Mouse (Mus musculus) urinary bladder, adult 18-20 months (tissue): ENCODE measurements around the gene Eef1akmt4.

Experiments used
- DNase-seq, 2 experiments: peaks; one replicate each; pipeline ENCODE4 v3.0.0; 2022; ENCODE audit warnings: low spot score in 2 of 2, mixed read lengths in 2 of 2

Gene Eef1akmt4

DNA sequence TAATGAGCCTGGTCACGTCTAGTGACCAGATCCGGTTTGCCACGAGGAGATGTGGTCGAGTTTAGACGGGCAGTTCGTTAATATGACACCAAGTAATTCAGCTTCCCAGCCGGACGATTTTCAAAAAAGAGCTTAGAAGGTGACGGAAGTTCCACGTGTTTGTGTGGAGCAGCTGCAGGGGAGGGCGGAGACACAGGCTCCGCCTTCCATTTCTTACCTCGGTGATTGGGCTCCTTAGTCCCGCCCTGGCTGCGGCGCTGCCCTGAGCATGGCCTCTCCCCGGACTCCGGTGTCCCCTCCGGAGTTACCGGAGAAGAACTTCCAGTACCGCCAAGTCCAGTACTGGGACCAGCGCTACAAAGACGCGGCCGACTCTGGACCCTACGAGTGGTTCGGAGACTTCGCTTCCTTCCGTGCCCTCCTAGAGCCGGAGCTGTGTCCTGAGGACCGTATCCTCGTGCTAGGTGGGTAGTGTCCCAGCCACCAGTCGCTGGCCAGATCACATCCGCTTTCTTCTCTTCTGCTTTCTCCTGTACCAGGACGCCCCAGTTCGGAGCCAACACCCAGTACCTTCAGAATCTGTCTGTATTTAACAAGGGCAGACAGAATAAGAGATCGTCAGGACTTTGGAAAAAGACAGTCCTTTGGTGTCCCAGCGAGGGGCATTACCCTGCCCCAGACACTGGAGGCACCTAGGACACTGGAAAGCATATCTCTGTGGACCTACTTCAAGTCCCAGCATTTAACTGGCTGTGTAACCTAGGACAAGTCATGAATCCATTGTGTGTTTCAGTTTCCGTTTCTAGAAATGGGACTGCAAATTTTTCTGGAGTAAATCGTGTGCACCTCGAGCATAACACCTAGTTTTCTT is at the start of gene Eef1akmt4, which contains the start of the genes Gm49333 and Alg3:
Gene Eef1akmt4 (plus strand): TSS at position 237 of the 871 bp plus-strand sequence.
Gene Gm49333 (plus strand): TSS at position 254 of the 871 bp plus-strand sequence.
Gene Alg3 (minus strand): TSS at position 379 of the 871 bp plus-strand sequence.
- peak; percentile 76 to 79 for DNase-seq

DNA sequence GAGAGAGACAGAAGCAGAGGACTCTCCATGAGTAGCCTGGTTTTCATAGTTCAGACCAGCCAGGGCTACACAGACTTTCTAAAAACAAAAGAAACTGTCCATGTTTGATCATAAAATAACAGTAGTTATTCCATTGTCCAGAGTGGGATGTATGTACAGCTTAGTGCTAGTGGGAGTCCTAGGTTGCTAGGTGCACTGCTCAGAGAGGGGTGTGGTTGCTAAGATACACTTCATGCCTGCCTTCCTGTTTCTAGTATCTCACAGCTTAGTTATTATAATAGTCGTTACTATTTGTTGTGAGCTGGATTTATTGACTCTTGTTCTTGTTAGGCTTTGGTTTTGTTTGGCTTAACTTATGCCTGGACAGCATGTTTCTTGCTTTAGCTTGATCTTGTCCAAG is 46.3 kb upstream of the Eef1akmt4 start:
- DNase-seq = no peak

DNA sequence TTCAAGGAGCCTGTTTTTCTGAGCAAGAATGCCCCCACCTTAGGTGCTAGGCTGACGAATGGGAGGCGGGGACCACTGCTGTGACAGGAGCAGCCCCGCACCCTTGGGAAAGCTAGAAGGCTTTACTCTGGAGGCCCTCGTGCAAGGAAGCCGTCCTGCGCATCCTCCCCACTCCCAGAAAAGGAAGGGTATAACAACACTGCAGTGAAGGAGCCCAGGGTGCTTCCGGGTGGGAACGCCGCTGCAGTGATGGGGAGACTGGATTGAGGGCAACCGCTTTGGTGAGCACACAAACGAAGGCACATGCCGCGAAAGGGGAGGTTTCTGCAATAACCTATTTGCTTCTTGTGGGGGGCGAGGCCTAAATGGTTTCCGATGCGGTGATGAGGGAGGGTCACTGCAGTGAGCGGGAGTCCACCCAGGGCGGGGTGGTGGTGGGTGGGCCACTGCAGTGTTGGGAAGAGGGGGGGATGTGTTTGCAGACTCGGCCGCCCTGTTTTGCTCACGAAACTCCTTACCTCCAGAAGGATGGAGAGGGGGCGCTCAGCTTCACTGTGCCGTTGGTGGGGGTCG is 21.9 kb upstream of the Eef1akmt4 start, which contains the start of gene Vwa5b2:
Gene Vwa5b2 (plus strand): TSS at position 106 of the 573 bp plus-strand sequence.
- no peak for DNase-seq

DNA sequence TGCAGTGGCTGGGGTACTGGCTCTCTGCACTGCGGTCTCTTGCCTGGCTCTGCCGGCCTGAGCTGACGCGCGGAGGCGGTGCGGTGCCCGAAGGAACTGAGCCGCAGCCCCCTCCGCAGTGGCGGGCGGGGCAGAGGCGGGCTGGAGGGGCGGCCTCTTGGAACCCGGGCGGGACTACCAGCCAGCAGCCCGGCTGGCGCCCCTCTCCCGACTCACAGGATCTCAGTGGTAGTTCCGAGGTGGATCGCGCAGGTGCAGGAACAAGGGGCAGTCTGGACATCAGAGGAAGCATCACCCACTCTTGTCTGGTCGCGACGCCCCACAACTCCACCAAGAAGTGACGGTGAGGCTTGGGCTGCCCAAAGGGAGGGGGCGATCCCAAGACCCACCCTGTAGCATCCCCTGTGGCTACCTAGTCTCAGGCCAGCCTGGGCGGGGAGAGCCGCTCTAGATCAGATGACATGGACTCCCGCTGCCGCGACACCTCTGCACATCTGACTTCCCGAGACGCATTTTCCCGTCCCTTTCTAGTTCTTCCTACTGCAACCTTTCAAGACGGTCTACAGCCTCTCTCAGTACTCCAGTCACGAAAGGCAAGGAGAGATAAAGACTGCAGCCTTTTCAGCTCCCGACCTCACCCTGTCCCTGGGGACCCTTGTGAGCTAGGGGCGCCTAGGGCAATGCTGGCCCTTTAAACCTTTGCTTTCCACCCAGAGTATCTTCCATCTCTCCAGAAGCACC is 21.3 kb upstream of the Eef1akmt4 start:
- DNase-seq = no peak

DNA sequence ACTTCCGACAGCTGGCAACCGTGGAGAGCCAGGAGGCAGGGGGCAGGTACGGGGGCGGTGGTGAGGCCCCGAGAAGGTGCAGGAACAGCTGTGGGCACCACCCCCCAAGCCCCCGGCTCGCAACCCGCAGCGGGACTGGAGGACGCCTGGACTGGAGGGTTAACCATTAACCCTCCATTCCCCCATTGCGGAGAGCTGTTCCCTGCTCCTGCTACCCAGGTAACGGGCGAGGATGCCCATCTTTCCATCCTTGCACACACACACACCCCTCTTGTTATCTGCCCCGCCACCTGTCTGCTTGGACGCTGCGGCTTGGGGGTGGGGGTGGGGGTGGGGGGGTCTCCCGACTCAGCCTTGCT is 20.7 kb upstream of the Eef1akmt4 start:
- no peak for DNase-seq

DNA sequence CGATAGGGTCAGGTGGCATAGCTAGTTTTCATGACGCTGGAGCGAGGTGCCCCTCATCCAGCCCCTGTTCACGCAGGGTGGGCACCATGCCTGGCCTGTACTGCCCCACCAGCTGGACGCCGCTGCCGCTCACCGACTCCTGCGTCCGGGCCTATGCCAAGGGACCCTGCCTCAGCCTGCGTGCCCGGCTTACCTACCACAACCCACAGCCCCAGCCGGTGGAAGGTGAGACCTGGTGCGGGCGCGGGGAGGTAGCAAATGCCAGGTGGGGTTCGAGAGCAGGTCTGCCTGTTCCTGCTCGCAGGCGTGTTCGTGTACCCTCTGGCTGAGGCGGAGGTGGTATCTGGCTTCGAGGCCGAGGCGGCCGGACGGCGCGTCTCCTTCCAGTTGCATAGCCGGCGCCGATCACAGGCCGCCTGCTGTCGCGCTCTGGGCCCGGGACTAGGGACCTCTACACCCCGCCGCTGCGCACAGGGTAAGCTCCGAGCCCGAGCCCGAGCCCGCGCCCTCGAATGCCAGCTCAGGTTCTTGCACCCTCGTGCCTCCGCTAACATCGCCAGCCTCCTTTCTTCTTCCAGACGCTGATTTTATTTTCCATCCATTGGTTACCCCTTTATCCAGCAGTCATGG is 20.2 kb upstream of the Eef1akmt4 start:
- DNase-seq = no peak

DNA sequence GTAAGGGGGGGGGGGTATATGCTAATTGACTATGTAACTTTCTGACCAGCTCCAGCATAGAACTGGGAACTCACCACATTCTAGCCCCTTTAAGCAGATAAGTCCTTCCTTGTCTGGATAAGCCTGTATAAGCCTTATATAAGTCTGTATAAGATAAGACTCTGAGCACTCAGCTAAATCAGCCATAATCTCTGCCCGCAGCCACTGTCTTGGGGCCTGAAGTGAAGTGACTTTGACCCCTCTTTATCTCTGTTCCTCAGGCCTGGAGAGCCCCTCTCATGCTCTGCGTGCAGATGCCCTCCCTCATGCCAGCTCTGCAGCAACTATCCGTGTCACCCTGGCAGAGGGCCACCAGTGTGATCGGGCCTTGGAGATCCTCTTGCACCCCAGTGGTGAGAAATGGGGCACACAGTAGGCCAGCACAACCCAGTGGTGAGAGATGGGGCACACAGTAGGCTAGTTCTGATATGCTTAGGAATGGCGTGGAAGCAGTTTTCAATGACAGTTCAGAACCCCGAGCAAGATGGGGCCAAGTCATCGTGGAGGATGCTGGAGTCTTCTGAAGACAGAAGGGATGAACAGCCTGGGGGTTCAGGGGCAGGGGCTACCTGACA is 16.2 kb upstream of the Eef1akmt4 start:
- no peak for DNase-seq

DNA sequence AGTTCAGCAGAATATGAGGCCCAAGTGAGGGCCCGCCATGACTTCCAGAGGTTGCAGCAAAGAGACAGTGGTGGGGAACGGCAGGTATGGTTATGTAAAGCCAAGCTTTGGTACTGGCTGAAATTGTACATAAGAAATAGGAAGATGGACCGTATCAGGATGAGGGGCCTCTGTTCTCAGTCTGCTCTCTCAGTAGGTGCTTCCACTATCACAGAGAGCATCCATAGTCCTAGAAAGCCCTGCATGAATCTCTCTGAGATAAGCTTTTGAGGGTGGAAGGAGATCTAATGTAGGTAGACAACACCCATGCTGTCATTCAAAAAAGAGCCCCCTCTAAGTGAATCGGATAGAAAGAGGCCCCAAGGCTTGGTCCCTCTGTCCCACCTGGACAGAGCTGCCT is 15.7 kb upstream of the Eef1akmt4 start:
- no peak for DNase-seq

DNA sequence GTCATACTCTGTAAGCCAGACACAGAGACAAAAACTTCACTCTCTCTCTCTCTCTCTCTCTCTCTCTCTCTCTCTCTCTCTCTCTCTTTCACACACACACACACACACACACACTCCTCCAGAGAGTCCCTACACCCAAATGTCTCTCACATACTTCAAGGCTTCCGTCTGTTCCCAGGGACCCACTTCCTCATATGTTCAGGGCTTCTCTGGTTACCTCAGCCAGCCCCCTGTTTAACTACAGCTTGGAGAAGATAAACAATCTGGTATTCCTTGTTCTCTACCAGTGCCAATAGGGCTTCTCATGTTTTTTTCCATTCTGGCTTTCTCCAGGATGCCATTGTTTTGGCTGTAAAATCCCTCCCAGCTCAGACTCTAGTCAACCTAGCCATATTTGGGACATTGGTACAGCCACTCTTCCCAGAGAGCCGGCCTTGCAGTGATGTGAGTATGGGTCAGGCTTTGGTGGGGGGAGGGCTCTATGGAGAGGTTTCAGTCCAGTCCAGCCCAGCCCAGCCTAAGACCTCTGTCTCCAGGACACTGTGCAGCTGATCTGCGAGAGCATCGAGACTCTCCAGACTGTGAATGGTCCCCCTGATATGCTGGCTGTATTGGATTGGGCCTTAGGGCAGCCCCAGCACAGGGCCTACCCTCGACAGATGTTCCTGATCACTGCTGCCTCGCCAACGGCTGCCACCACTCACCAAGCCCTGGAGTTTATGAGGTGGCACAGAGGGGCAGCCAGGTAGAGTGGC is 14.5 kb upstream of the Eef1akmt4 start:
- no peak for DNase-seq

DNA sequence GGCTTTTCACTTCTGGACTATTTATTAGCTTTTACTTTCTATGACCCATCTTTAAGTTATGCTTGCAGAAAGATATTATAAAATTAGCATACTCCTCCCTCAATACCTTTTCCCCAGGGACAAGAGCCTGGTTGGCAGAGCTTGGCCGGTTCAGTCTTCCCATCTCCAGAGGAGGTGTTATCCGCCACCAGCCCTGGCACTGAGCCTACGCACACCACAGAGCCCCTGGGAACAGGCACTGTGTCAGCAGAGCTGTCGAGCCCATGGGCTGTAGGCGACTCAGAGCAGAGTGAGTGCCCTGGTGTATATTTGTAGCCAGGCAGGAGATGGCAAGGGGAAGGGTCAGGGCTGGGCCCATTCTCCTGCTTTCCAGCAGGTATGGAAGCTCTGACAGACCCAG is 10.9 kb upstream of the Eef1akmt4 start:
- no peak for DNase-seq

DNA sequence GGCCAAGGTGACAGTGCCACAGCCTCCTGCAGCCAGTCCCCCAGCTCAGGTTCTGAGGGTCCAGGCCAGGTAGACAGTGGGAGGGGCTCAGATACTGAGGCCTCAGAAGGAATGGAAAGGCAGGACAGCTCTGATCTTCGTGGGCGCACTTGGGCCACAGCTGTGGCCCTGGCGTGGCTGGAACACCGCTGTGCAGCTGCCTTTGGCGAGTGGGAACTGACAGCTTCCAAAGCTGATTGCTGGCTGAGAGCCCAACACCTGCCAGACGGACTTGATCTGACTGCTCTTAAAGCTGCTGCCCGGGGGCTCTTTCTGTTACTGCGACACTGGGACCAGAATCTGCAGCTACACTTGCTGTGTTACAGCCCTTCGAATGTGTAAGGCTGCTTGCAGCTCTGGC is 6.7 kb upstream of the Eef1akmt4 start:
- DNase-seq = no peak

DNA sequence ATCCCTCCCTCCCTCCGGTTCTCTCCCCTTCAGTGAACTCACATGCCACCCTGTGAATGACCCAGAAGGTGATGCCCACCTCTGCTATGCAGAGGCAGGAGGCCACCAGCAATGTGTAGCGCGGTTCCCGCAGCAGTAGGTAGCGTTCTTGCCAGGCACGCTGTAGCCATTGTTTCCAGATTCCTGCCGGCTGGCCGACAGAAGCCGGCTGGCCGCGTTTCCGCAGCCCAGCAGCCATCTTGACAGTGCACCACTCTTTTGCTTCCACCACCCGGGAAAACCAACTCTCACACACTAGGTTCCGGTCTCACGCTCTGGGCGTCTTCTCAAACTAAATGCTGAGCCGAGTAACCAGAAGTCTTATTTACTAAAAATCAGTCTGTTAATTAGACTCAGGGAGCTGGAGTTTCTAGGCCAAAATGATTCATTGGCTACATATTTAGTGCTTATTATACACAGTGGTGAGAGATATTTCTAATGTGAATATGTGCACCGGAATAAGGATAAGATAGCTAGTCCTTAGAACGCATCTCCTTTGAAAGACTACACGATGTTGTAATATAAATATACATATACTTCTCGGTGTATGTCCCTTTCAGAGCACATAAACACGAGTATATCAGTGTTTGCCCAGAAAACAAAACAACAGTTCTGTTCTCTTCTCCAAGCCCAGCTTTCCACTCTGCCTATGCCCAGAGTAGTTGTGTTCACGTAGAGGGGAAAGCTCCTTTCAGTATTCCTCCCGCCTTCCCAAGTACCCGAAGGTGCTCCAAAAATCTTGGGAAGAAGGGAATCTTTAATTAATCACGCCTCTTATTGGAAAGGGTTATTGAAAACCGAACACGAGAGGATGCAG is 664 bp upstream of the Eef1akmt4 start:
- DNase-seq = peak; percentile 54 to 73

DNA sequence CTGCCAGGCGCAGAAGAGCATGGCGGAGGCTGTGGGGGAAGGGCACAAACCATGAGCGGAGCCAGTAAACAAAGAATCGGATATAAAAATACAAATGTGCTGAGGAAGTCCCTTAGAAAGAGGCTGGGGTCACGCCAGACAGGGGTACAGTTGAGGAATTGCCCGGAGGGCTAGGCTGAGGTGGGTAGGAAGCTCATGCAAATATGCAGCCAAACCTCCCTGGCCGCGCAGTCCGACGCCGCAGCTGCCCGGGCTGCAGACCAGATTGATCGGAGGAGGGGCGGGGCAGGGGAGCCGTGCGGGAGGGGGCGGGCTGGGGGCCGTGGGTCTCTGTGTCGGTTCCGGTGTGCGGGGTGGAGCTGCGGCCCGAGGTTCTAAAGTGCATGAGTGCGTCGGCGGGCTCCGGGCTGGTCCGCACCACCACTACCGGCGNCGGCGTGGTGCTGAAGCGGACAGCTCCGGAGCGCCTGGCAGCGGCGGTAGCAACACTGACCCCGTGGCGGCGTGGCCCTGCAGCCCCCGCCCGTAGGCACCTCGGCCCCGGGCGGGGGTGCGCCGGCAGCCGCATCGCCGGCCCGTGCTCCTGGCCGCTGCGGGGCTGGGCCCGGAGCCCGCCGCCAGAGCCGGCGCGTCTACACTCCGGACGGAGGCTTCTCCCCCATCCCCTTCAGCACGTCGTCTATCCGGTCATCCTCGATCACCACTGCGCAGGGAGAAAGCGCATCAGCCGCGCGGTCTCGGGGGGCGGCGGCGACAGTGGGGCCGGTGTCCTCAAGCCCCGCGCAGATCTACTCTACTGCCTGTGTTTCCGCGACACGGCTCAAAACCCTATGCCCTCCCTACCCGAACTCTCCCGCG is 8.4 kb downstream of the Eef1akmt4 start:
- peak in 1 of 2 experiments; percentile 25 for DNase-seq

DNA sequence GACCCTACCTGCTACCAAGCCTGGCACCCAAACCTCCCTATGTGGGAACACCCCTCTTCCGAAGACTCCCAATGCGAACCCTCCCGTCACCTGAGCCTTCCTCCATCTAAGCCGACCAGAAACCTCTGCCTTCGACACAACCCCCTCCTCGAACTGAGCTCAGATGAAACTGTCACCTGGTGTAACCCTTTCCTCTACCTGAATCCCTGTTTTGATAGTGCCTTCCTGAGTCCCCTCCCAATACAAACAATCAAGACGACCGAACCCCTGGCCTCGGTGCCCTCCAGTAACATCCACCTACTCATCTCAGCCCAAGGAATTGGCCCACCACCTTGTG is 9.0 kb downstream of the Eef1akmt4 start:
- no peak for DNase-seq

DNA sequence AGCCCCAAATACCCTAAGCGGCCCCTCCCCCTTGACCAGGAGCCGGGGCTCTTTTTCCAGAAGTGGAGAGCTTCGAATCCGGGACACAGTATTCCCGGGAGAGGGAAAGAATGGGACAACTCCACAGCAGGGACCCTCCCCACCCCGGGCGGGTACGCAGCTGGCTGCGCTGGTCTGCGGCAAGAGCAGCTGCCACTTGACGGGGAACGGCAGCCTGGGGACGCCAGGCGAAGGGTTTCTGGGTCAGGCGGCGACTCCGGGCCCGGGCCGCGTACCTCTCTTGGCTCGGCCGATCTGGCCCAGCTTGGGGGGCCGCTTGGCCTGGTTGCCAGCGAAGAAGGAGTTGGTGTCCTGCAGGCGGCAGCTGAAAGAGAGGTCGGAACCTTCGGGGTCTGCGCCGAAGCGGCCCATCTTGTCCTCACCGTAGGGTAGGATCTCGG is 9.4 kb downstream of the Eef1akmt4 start:
- no peak for DNase-seq

DNA sequence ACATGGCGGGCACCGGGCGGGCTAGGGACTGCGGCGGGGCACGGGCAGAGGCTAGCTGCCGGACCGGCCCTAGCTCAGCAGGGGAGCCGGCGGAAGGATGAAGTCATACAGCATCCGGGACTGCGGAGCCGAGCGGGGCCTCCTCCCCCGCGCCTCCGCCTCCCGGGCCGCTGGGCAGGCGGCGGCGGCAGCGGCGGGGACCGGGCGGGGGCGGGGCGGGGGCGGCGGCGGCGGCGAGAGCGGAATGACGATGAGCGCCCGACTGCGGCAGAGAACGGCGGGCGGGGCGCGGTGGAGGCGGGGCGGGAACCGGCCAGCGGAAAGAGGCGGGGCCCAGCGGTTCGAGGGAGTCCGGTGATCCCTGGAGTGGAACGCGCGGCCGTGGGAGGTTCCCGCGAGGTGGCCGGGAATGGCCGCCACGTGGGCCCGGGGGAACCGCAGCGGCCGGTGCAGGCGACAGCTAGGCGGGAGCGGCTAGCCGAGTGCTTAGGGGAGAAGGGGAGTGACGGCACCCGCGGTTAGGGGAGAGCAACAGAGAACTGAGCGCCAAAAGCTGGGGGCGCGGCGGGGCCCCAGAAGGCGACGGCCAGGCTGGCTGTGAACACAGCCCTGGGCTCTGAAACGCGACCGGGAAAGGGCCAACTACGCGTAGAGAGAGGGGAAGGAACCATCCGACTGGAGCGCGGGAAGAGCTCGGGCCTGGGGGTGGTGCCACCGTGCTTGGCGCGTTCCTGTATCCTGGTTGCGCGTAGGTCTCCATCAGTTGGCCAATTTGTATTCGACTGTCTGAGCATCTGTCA is 10.0 kb downstream of the Eef1akmt4 start, which contains the start of gene Camk2n2:
Gene Camk2n2 (minus strand): TSS at position 97 of the 800 bp plus-strand sequence.
- DNase-seq = peak; percentile 49 to 60

DNA sequence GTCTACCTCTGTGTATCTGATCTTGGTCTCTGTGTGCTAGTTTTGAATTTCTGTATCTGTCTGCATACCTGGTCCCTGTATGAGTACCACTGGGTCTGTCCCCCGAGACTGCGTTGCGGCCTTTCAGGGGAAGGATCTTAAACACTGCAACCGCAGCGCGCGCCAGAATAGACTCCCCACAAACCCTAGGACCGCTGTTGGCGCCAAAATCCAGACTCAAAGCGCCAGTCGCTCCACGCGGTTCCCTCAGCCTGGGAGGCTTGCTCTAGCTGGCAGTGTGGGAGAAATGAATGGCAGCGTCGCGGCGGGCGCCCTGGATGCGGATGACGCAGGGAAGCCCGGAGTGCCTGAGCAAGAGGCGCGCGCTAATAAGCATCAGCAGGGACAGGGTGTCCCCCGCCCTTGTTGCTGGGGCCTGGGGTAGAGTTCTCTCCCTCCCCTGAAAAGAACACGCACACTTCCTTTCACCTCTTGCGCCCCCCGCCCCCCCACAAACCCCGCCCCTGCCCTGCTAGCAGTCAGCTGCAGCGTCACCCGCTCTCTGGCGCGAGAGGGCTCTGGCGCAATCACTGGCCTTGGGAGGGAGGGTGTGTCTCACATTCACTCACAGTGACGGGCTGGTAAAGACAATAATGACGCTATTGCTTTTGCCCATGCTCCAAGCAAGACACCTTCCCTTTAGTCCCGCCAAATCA is 10.7 kb downstream of the Eef1akmt4 start:
- DNase-seq = peak; percentile 28 to 49
